Mouse (Mus musculus) testis, adult 2 months (tissue): Measurements from ENCODE around the gene Dnajb3.

ENCODE experiments used
- CTCF ChIP-seq: fragments of 200-500 bp; IDR thresholded peaks from 2 replicates; pipeline ENCODE4 v1.5.1; 2012; ENCODE audit warnings: low read depth, mild to moderate bottlenecking, inconsistent platforms, low read length, moderate library complexity; ENCODE audit not compliant: control insufficient read depth, insufficient read depth, insufficient replicate concordance
- POLR2A ChIP-seq: fragments of 200-500 bp; IDR thresholded peaks from 2 replicates; pipeline ENCODE4 v1.6.1; 2012; ENCODE audit warnings: low read depth, mild to moderate bottlenecking, inconsistent platforms, low read length, moderate library complexity; ENCODE audit not compliant: control insufficient read depth

DNA sequence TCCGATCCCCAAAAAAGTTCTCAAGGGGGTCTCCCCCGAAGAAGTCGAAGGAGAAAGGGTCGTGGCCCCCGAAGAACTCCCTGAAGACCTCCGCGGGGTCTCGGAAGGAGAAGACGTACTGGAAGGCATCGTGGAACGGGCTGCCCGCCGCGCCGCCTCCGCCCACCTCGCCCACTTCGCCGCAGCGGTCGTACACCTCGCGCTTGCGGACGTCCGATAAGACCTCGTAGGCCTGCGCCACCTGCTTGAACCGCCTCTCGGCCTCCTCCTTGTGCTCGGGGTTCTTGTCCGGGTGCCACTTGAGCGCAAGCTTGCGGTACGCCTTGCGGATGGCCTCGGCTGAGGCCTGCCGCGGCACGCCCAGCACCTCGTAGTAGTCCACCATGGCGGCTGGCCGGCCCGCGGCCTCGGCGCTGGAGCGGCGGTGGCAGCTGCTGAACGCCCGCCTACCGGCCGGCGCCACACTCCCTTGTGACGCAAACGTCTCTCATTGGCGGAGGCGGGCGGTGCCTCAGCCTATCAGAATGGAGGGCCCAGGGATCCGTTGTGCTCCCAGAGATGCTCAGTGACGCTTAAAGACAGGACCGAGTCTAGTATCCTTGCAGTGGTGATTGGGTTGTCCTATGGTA, at the start of gene Dnajb3:
- TF ChIP-seq POLR2A (peak; percentile 100), CTCF (no peak)
